Mouse (Mus musculus): Measurements from ENCODE around the gene Rgl2.

DNA sequence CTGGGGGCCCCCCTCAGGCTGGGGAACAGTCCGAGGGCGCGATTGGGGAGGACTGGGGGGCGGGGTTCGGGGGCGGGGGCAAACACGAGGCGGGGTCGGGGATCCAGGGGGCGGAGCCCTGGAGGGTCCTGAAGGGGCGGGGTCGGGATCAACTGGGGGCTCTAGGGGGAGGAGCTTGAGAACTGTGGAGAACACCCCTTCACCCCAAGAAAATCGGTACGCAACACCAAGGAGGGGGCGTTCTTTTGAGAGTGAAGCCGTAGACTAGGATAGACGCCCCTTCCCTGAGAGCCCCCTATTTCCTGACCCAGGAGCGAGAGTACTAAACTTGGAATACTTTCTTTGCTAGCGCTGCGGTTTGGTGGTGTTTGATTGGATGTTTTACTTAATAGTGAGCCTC, 13.0 kb upstream of the Rgl2 start:
- TF ChIP-seq CTCF (IDR thresholded peaks at IDR 0.05; ENCODE audit: low read depth): no peak
- no peak for TF ChIP-seq EP300 (IDR thresholded peaks at IDR 0.05; ENCODE audit: low read depth)

All from heart, postnatal 0 days (tissue).